Comparison of ENCODE assay signal across 10 mouse cellular contexts in the genomic region with DNA sequence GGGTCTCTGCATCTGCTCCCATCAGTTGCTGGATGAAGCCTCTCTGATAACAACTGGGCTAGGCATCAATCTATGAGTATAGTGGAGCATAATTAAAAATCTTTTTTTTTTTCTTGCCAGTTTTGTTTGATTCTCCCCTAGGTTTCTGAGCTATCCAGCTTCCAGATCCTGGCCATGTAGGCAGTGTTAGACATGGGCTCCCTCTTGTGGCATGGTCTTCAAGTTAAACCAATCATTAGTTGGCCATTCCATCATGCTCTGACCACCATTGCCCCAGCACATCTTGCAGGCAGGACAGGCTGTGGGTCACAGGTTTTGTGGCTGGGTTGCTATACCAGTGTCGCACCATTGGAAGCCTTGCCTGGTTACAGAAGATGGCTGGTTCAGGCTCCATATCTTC.
A peak's percentile ranks its signal among the peaks of the same experiment; 100 is the strongest.
DNase-seq lines count a peak whose midpoint lies in the region; ATAC-seq lines count a peak whose summit lies in the region.
"Had no signal": no experiment of that assay in that cellular context is flagged by ENCODE, and none has a peak within 500 bp of the region (broad histone marks: within the 10 kb centered on the region; RNA-seq: fewer than 3 reads in every experiment).

No protein-coding gene starts in this region.

- no peak for ATAC-seq in erythroblast, adult 5-6 weeks (replicated peaks; ENCODE audit: low FRiP score, poor library complexity, severe bottlenecking)

- peak; percentile 25 to 77 for DNase-seq in adrenal gland, adult (ENCODE audit: inconsistent age in 2 of 2, low spot score in 1 of 2)
- no peak for DNase-seq in adrenal gland, adult 8-10 months
- DNase-seq in kidney, postnatal 14 days, result peak; percentile 2
- DNase-seq in kidney, adult 11 months, result no peak
- DNase-seq in ES-CJ7 (ENCODE audit: low read depth, low spot score), result peak; percentile 50
- peak; percentile 8 for DNase-seq in fibroblast of lung, adult 2 months (ENCODE audit: low read depth)
- no peak for DNase-seq in c-Kit-positive CD71-positive TER-119-positive erythroid progenitor cells, embryonic 14.5 days (ENCODE audit: low spot score)
- DNase-seq: B cell, adult 2 months; heart, postnatal 4 days had no signal

Comparison
In these comparisons a context has a peak if more than half of its experiments do, and no peak if none do; other contexts are left out.
1. DNase-seq: peak in adrenal gland, adult (2 of 2), kidney, postnatal 14 days (single experiment), ES-CJ7 (single experiment) and fibroblast of lung, adult 2 months (single experiment); none in adrenal gland, adult 8-10 months (single experiment), kidney, adult 11 months (single experiment) and c-Kit-positive CD71-positive TER-119-positive erythroid progenitor cells, embryonic 14.5 days (single experiment).